Mouse (Mus musculus): ENCODE measurements around the gene Rab4a. TPM values are rescaled to one million over a fixed set of nuclear protein-coding genes. Genes with fewer than 3 reads are reported as not detected.

The Rab4a gene
- polyA plus RNA-seq (2014; fragmentation: Nextera tagmentation; extraction: Ambion mirVana) = 30.1 and 32.1 TPM in 2 replicates

DNA sequence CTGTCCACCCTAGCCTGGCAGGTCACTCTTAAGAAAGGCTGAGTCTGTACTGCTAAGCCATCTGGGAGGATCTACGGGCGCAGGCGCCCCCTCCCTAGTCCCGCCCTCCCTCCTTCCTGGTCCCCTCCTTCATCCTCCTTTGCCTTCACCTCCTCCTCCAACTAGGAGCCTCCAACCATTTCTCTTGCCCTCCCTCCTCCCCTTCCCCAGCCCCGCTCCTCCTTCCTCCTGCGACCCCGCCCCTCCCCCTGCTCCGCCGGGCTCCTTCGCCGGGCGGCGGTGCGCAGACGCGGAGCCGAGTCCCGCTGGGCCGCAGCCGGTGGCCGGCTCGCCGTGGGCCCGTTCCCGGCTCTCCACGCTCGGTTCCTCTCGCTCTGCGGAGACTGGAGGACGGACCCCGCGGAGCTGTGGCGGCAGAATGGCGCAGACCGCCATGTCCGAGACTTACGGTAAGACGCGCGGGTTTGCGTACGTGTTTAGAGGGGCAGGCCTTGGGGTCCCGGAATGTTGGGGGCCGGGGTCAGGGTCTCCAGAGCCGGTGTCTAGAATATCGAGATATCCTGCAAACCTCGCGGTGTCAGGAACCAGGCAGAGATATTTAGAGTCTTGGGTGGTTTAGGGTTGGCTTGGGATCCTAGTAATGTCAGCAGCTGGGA, at the start of gene Rab4a:
TSS of gene Rab4a (plus strand) at position 268 of the 656 bp plus-strand sequence.
- Histone ChIP-seq H3K27me3 (ENCODE audit: insufficient read depth, low read length) (no peaks in the 10 kb centered on the region), H3K36me3 (ENCODE audit: insufficient read depth) (no peaks in the 10 kb centered on the region), H3K4me2 (peak within 1 kb of the TSS; percentile 78), H3K9ac (peak within 1 kb of the TSS; percentile 80), H3K4me3 (ENCODE audit: low read depth, low read length) (peak within 1 kb of the TSS; percentile 65), H3K9me3 (ENCODE audit: low read depth, low read length) (no peaks in the 10 kb centered on the region), H3K27ac (ENCODE audit: low read depth) (peak within 1 kb of the TSS; percentile 48; the same call in 1 of the 2 replicates), H3K4me1 (ENCODE audit: insufficient read depth) (0 out of 2 replicates have a peak, but pooled peaks cover 3% of the 10 kb centered on the region)
- TF ChIP-seq CTCF (IDR thresholded peaks at IDR 0.05; ENCODE audit: low read depth) = no peak
- under 1% methylated on average over 48 of the region's 48 CpGs for WGBS
- peak; percentile 96 for ATAC-seq (ENCODE audit: insufficient read depth)
- DNase-seq = peak; percentile 90

GRCm38 (mm10) chr8:123756901-123757300, 48.9 kb upstream of the Rab4a start:
- ATAC-seq (ENCODE audit: insufficient read depth) (no peak), DNase-seq (no peak)
- Histone ChIP-seq H3K4me2 (no peak overlapping the region), H3K9me3 (ENCODE audit: low read depth, low read length) (no peaks in the 10 kb centered on the region), H3K36me3 (ENCODE audit: insufficient read depth) (no peaks in the 10 kb centered on the region), H3K27ac (ENCODE audit: low read depth) (no peak overlapping the region), H3K4me3 (ENCODE audit: low read depth, low read length) (no peak overlapping the region), H3K9ac (no peak overlapping the region), H3K27me3 (ENCODE audit: insufficient read depth, low read length) (no peaks in the 10 kb centered on the region), H3K4me1 (ENCODE audit: insufficient read depth) (peaks cover 26% of the 10 kb centered on the region)
- TF ChIP-seq CTCF (IDR thresholded peaks at IDR 0.05; ENCODE audit: low read depth) = no peak
- 53% methylated on average over 8 of the region's 8 CpGs for WGBS

DNA sequence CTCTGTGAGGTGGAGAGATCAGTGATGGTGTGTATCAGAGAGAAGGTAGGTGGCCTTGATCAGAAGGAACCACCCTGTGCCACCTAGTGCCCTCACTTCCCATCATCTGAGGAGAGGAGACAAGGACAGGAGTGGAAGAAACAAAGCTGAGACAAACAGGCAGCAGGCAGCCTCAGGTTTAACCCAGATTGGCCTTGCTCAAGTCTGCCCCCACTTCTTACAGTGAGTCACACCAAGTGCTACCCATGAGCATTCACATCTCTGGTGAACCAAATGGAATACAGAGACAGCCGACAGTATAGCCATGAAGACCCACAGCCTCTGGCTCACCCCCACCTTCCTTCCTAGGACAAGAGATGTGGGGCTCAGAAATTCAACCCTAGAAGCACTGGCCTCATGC, 46.9 kb upstream of the Rab4a start:
- Histone ChIP-seq H3K27ac (ENCODE audit: low read depth) (no peak overlapping the region), H3K4me2 (no peak overlapping the region), H3K4me1 (ENCODE audit: insufficient read depth) (peaks cover 33% of the 10 kb centered on the region), H3K36me3 (ENCODE audit: insufficient read depth) (no peaks in the 10 kb centered on the region), H3K4me3 (ENCODE audit: low read depth, low read length) (no peak overlapping the region), H3K9me3 (ENCODE audit: low read depth, low read length) (no peaks in the 10 kb centered on the region), H3K27me3 (ENCODE audit: insufficient read depth, low read length) (no peaks in the 10 kb centered on the region), H3K9ac (no peak overlapping the region)
- no peak for DNase-seq
- WGBS = 57% methylated on average over 1 of the region's 1 CpGs
- TF ChIP-seq CTCF (IDR thresholded peaks at IDR 0.05; ENCODE audit: low read depth) = no peak
- ATAC-seq (ENCODE audit: insufficient read depth) = no peak

DNA sequence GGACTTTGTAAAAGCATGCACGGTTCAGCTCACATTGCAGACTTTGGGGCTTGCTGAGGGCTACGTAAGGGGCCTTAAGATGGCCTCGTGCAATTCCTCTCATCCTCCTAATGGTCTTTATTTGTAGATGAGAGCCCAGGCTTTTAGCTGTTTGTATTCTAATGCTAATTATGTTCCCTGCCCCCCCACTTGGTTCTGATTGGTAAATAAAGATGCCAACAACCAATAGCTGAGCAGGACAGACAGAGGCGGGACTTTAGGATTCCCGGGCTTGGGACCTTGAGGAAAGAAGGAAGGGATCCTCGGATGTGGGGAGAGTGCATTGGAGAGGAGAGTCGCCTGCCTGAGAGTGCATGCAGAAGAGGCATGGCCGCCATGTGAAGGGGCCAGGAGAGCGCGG, 45.9 kb upstream of the Rab4a start:
- no peak overlapping the region for H3K4me3 ChIP-seq (ENCODE audit: low read depth, low read length)
- peak; percentile 67 for ATAC-seq (ENCODE audit: insufficient read depth)
- 15% methylated on average over 10 of the region's 10 CpGs for WGBS

DNA sequence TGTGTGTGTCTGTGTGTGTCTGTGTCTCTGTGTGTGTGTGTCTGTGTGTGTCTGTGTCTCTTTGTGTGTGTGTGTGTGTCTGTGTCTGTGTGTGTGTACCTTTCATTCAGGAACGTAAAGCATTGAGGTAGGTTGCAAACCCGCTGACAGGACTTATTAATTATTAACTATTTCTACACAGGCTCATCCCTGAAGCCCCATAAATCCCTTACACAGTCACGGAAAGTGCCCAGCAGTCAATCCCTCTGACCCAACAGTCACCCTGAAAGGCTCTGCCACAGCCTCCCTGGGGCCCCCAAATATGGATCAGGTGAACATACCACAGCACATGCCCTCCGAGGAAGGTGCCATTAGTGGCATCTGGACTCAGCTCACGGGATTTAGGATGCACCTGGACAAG, 45.2 kb upstream of the Rab4a start:
- Histone ChIP-seq H3K9ac (no peak overlapping the region), H3K4me2 (peak overlapping the region; percentile 47; the same call in 1 of the 2 replicates), H3K4me1 (ENCODE audit: insufficient read depth) (peaks cover 35% of the 10 kb centered on the region), H3K36me3 (ENCODE audit: insufficient read depth) (no peaks in the 10 kb centered on the region), H3K27ac (ENCODE audit: low read depth) (no peak overlapping the region), H3K4me3 (ENCODE audit: low read depth, low read length) (no peak overlapping the region), H3K27me3 (ENCODE audit: insufficient read depth, low read length) (no peaks in the 10 kb centered on the region), H3K9me3 (ENCODE audit: low read depth, low read length) (no peaks in the 10 kb centered on the region)
- 55% methylated on average over 5 of the region's 5 CpGs for WGBS
- ATAC-seq (ENCODE audit: insufficient read depth) (no peak), DNase-seq (no peak)
- no peak for TF ChIP-seq CTCF (IDR thresholded peaks at IDR 0.05; ENCODE audit: low read depth)

More for the DNA sequence above, 45.9 kb upstream of the Rab4a start:
- H3K9ac ChIP-seq = no peak overlapping the region
- peak; percentile 84 for DNase-seq
- H3K4me1 ChIP-seq (ENCODE audit: insufficient read depth) = peaks cover 35% of the 10 kb centered on the region
- H3K4me2 ChIP-seq = peak overlapping the region; percentile 47
- H3K27ac ChIP-seq (ENCODE audit: low read depth) = no peak overlapping the region
- no peaks in the 10 kb centered on the region for H3K27me3 ChIP-seq (ENCODE audit: insufficient read depth, low read length)
- no peaks in the 10 kb centered on the region for H3K36me3 ChIP-seq (ENCODE audit: insufficient read depth)
- no peaks in the 10 kb centered on the region for H3K9me3 ChIP-seq (ENCODE audit: low read depth, low read length)
- TF ChIP-seq CTCF (IDR thresholded peaks at IDR 0.05; ENCODE audit: low read depth) = no peak

DNA sequence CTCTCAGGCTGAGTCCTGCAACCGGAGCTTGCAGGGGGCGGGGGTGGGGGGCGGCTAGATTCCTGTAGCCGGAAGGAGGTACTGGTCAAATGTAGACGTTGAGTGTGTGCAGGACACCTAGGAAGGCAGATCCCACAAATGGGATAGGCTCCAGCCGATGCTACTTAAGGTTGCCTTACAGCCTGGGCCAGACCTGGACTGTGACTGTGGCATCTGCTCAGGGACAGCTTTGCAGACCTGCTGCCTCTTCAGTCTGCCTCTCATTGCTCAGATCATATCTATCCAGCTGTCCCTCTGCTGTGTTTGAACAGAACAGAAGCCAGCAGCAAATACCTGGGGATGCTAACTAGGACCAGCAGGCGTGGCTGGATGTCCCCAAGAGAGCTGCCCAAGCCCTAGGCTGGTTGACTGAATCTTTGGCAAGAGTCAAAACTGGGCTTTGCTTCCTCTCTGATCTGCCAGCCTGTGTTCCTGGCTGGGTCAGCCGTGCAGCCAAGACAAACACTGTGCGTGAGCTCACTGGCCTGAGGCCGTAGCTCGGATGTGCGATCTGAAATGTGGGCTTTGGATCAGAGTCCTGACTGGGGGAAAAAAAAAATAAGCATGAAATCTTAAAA, 44.4 kb upstream of the Rab4a start:
- Histone ChIP-seq H3K4me2 (no peak overlapping the region), H3K27me3 (ENCODE audit: insufficient read depth, low read length) (no peaks in the 10 kb centered on the region), H3K9ac (no peak overlapping the region), H3K36me3 (ENCODE audit: insufficient read depth) (no peaks in the 10 kb centered on the region), H3K4me1 (ENCODE audit: insufficient read depth) (peaks cover 35% of the 10 kb centered on the region), H3K9me3 (ENCODE audit: low read depth, low read length) (no peaks in the 10 kb centered on the region), H3K4me3 (ENCODE audit: low read depth, low read length) (no peak overlapping the region), H3K27ac (ENCODE audit: low read depth) (no peak overlapping the region)
- TF ChIP-seq CTCF (IDR thresholded peaks at IDR 0.05; ENCODE audit: low read depth) = no peak
- DNase-seq (peak; percentile 56), ATAC-seq (ENCODE audit: insufficient read depth) (no peak)
- 27% methylated on average over 12 of the region's 12 CpGs for WGBS

GRCm38 (mm10) chr8:123761883-123762270, 43.9 kb upstream of the Rab4a start:
- no peaks in the 10 kb centered on the region for H3K9me3 ChIP-seq (ENCODE audit: low read depth, low read length)
- ATAC-seq (ENCODE audit: insufficient read depth) (no peak), DNase-seq (no peak)
- no peak overlapping the region; the same call in 1 of the 2 replicates for H3K27ac ChIP-seq (ENCODE audit: low read depth)
- no peak overlapping the region for H3K9ac ChIP-seq
- TF ChIP-seq CTCF (IDR thresholded peaks at IDR 0.05; ENCODE audit: low read depth) = no peak
- no peak overlapping the region for H3K4me3 ChIP-seq (ENCODE audit: low read depth, low read length)
- no peaks in the 10 kb centered on the region for H3K27me3 ChIP-seq (ENCODE audit: insufficient read depth, low read length)
- H3K36me3 ChIP-seq (ENCODE audit: insufficient read depth) = no peaks in the 10 kb centered on the region
- 40% methylated on average over 4 of the region's 4 CpGs for WGBS
- no peak overlapping the region for H3K4me2 ChIP-seq
- H3K4me1 ChIP-seq (ENCODE audit: insufficient read depth) = peaks cover 35% of the 10 kb centered on the region

All from lung, embryonic 14.5 days (tissue).